Mouse (Mus musculus) heart, embryonic 15.5 days (tissue): ENCODE data around the gene Hypk. TPM values are rescaled to one million over a fixed set of nuclear protein-coding genes. Genes with fewer than 3 reads are reported as not detected.
A peak's percentile ranks its signal among the peaks of the same experiment; 100 is the strongest.
"Not testable (repeated sequence)": the region's sequence is repeated elsewhere in the genome, so short reads cannot be mapped to it uniquely, and the experiment has no call there.

Source experiments
- ATAC-seq: fragments of 200-750 bp; cut with Nextera tagmentation; replicated peaks from 2 replicates; pipeline ENCODE4 v1.8.0; 2017; ENCODE audit warnings: low read depth, moderate TSS enrichment; ENCODE audit not compliant: insufficient number of reproducible peaks, insufficient read depth, low FRiP score
- H3K27ac ChIP-seq: fragments of 300-500 bp; sonication (generic); 2 replicates; pipeline ENCODE4 v1.5.1; 2015; ENCODE audit warnings: mild to moderate bottlenecking, inconsistent platforms
- H3K27me3 ChIP-seq: fragments of 300-500 bp; sonication (generic); 2 replicates; pipeline ENCODE4 v1.6.1; 2015; ENCODE audit warnings: inconsistent platforms
- H3K36me3 ChIP-seq: fragments of 300-500 bp; sonication (generic); 2 replicates; pipeline ENCODE4 v1.6.1; 2015; ENCODE audit warnings: mild to moderate bottlenecking, inconsistent platforms
- H3K4me1 ChIP-seq: fragments of 300-500 bp; sonication (generic); replicated peaks from 2 replicates; pipeline ENCODE4 v1.6.1; 2015; ENCODE audit warnings: inconsistent platforms
- H3K4me2 ChIP-seq: fragments of 300-500 bp; sonication (generic); 2 replicates; pipeline ENCODE4 v1.6.1; 2015; ENCODE audit warnings: inconsistent platforms, mild to moderate bottlenecking, moderate library complexity
- H3K4me3 ChIP-seq: fragments of 300-500 bp; sonication (generic); 2 replicates; pipeline ENCODE4 v1.5.1; 2015; ENCODE audit warnings: mild to moderate bottlenecking, inconsistent platforms
- H3K9ac ChIP-seq: fragments of 300-500 bp; sonication (generic); 2 replicates; pipeline ENCODE4 v1.6.1; 2015; ENCODE audit warnings: mild to moderate bottlenecking, inconsistent platforms
- H3K9me3 ChIP-seq: fragments of 300-500 bp; sonication (generic); replicated peaks from 2 replicates; pipeline ENCODE4 v1.6.1; 2016; ENCODE audit warnings: inconsistent platforms
- WGBS: fragments of 180-500 bp; shearing (Covaris S2); methylation state at CpG from one replicate; pipeline ENCODE4 v1.1.7; 2015; ENCODE audit warnings: mixed read lengths; 5-methylcytosine and 5-hydroxymethylcytosine counted together
- polyA plus RNA-seq: library from polyadenylated mRNA; unstranded; fragments of >200 nt; fragmentation: Nextera tagmentation; extraction: Ambion mirVana; gene quantifications from 2 replicates; pipeline ENCODE4 v1.2.1, GENCODE M21; 2015

Gene Hypk
- polyA plus RNA-seq, 1 experiment from 2014 or later, result 101 TPM

GRCm38 (mm10) chr2:121448136-121448535, 5.0 kb upstream of the Hypk start:
- ATAC-seq, result no peak

GRCm38 (mm10) chr2:121448739-121449535, 4.2 kb upstream of the Hypk start, which contains the start of gene Serf2:
Gene Serf2 (plus strand): TSS chr2:121449195.
- no peaks in the 10 kb centered on the region for H3K9me3 ChIP-seq
- H3K4me2 ChIP-seq, result peak within 1 kb of the TSS; percentile 82
- H3K4me1 ChIP-seq, result peaks cover 36% of the 10 kb centered on the region
- ATAC-seq, result peak; percentile 97
- H3K9ac ChIP-seq, result peak within 1 kb of the TSS; percentile 100
- H3K27me3 ChIP-seq, result no peaks in the 10 kb centered on the region
- WGBS, result under 1% methylated on average over 74 of the region's 74 CpGs
- H3K36me3 ChIP-seq, result peaks cover 20% of the 10 kb centered on the region
- peak within 1 kb of the TSS; percentile 99 for H3K4me3 ChIP-seq
- H3K27ac ChIP-seq, result peak within 1 kb of the TSS; percentile 98

More at GRCm38 (mm10) chr2:121448136-121448535, 5.0 kb upstream of the Hypk start:
- peak overlapping the region; percentile 99 for H3K4me3 ChIP-seq
- H3K4me1 ChIP-seq, result peaks cover 29% of the 10 kb centered on the region
- peak overlapping the region; percentile 65 for H3K9ac ChIP-seq
- peak overlapping the region; percentile 82 for H3K4me2 ChIP-seq
- H3K9me3 ChIP-seq, result no peaks in the 10 kb centered on the region
- H3K27me3 ChIP-seq, result no peaks in the 10 kb centered on the region
- H3K27ac ChIP-seq, result peak overlapping the region; percentile 98
- peaks cover 13% of the 10 kb centered on the region for H3K36me3 ChIP-seq
- 16% methylated on average over 9 of the region's 9 CpGs for WGBS

GRCm38 (mm10) chr2:121449545-121450011, 3.5 kb upstream of the Hypk start:
- peaks cover 25% of the 10 kb centered on the region for H3K36me3 ChIP-seq
- peak overlapping the region; percentile 99 for H3K4me3 ChIP-seq
- H3K4me2 ChIP-seq, result peak overlapping the region; percentile 79
- H3K9ac ChIP-seq, result peak overlapping the region; percentile 100
- peak overlapping the region; percentile 98 for H3K27ac ChIP-seq
- H3K9me3 ChIP-seq, result no peaks in the 10 kb centered on the region
- WGBS, result under 1% methylated on average over 54 of the region's 54 CpGs
- ATAC-seq, result peak; percentile 21
- H3K27me3 ChIP-seq, result no peaks in the 10 kb centered on the region
- H3K4me1 ChIP-seq, result peaks cover 38% of the 10 kb centered on the region

- H3K27ac ChIP-seq, result peak overlapping the region; percentile 98
- peak overlapping the region; percentile 79 for H3K4me2 ChIP-seq
- H3K9me3 ChIP-seq, result no peaks in the 10 kb centered on the region
- peak overlapping the region; percentile 99 for H3K4me3 ChIP-seq
- H3K4me1 ChIP-seq, result peaks cover 38% of the 10 kb centered on the region
- 0% methylated on average over 7 of the region's 7 CpGs for WGBS
- H3K36me3 ChIP-seq, result peaks cover 25% of the 10 kb centered on the region
- no peak for ATAC-seq
- no peaks in the 10 kb centered on the region for H3K27me3 ChIP-seq
- H3K9ac ChIP-seq, result peak overlapping the region; percentile 100
These were observed 3.0 kb upstream of the Hypk start for GRCm38 (mm10) chr2:121450093-121450492.

GRCm38 (mm10) chr2:121452361-121452760, 729 bp upstream of the Hypk start:
- Histone ChIP-seq H3K36me3 (peaks cover 25% of the 10 kb centered on the region), H3K27ac (peak overlapping the region; percentile 73), H3K27me3 (no peaks in the 10 kb centered on the region), H3K4me2 (peak overlapping the region; percentile 26; the same call in 1 of the 2 replicates), H3K9ac (no peak overlapping the region), H3K4me3 (no peak overlapping the region), H3K9me3 (no peaks in the 10 kb centered on the region), H3K4me1 (peaks cover 43% of the 10 kb centered on the region)
- WGBS, result 58% methylated on average over 4 of the region's 4 CpGs
- ATAC-seq, result no peak

GRCm38 (mm10) chr2:121453917-121454316, 827 bp downstream of the Hypk start:
- no peak overlapping the region for H3K4me2 ChIP-seq
- no peak for ATAC-seq
- WGBS, result 80% methylated on average over 6 of the region's 6 CpGs
- H3K27ac ChIP-seq, result peak overlapping the region; percentile 73
- no peaks in the 10 kb centered on the region for H3K9me3 ChIP-seq
- H3K36me3 ChIP-seq, result peaks cover 32% of the 10 kb centered on the region
- H3K4me1 ChIP-seq, result peaks cover 44% of the 10 kb centered on the region
- no peak overlapping the region for H3K4me3 ChIP-seq
- H3K27me3 ChIP-seq, result no peaks in the 10 kb centered on the region
- H3K9ac ChIP-seq, result no peak overlapping the region

- no peak overlapping the region for H3K4me2 ChIP-seq
- H3K27ac ChIP-seq, result no peak overlapping the region
- H3K4me1 ChIP-seq, result peaks cover 39% of the 10 kb centered on the region
- H3K4me3 ChIP-seq, result no peak overlapping the region
- ATAC-seq, result no peak
- WGBS, result 69% methylated on average over 5 of the region's 5 CpGs
- no peak overlapping the region for H3K9ac ChIP-seq
- no peaks in the 10 kb centered on the region for H3K9me3 ChIP-seq
- no peaks in the 10 kb centered on the region for H3K27me3 ChIP-seq
- peaks cover 41% of the 10 kb centered on the region for H3K36me3 ChIP-seq
These were observed 2.4 kb downstream of the Hypk start for GRCm38 (mm10) chr2:121455534-121455933.

- whole genome bisulfite sequencing, result 3% methylated on average over 41 of the region's 41 CpGs
- peak; percentile 88 for ATAC-seq
These were observed 3.9 kb downstream of the Hypk start, which contains the start of gene Serinc4 for GRCm38 (mm10) chr2:121456692-121457642. Gene Serinc4 (minus strand): TSS chr2:121456781.

GRCm38 (mm10) chr2:121460071-121460470, 7.0 kb downstream of the Hypk start:
- no peak overlapping the region for H3K4me2 ChIP-seq
- WGBS, result 62% methylated on average over 2 of the region's 2 CpGs
- no peak overlapping the region for H3K27ac ChIP-seq
- no peak overlapping the region for H3K9ac ChIP-seq
- H3K4me1 ChIP-seq, result peaks cover 11% of the 10 kb centered on the region
- peaks cover 23% of the 10 kb centered on the region; the same call in 1 of the 2 replicates for H3K36me3 ChIP-seq
- H3K27me3 ChIP-seq, result no peaks in the 10 kb centered on the region
- no peaks in the 10 kb centered on the region for H3K9me3 ChIP-seq
- ATAC-seq, result no peak
- H3K4me3 ChIP-seq, result no peak overlapping the region

More at GRCm38 (mm10) chr2:121456692-121457642, 3.9 kb downstream of the Hypk start, which contains the start of gene Serinc4:
- no peaks in the 10 kb centered on the region for H3K27me3 ChIP-seq
- peak within 1 kb of the TSS; percentile 72 for H3K4me3 ChIP-seq
- H3K9ac ChIP-seq, result peak within 1 kb of the TSS; percentile 70
- peak within 1 kb of the TSS; percentile 78 for H3K27ac ChIP-seq
- peaks cover 45% of the 10 kb centered on the region; the same call in 1 of the 2 replicates for H3K36me3 ChIP-seq
- peak within 1 kb of the TSS; percentile 65 for H3K4me2 ChIP-seq
- H3K4me1 ChIP-seq, result peaks cover 31% of the 10 kb centered on the region
- no peaks in the 10 kb centered on the region for H3K9me3 ChIP-seq

- not testable (repeated sequence) for H3K4me2 ChIP-seq, H3K4me3 ChIP-seq, H3K27ac ChIP-seq, H3K9me3 ChIP-seq, H3K27me3 ChIP-seq, H3K36me3 ChIP-seq, ATAC-seq, H3K9ac ChIP-seq, H3K4me1 ChIP-seq
- WGBS, result 67% methylated on average over 3 of the region's 6 CpGs
These were observed 15.9 kb downstream of the Hypk start for GRCm38 (mm10) chr2:121468982-121469381.

- H3K9me3 ChIP-seq, H3K9ac ChIP-seq, H3K4me3 ChIP-seq, H3K36me3 ChIP-seq, H3K4me1 ChIP-seq, H3K27me3 ChIP-seq, ATAC-seq, H3K27ac ChIP-seq: not testable (repeated sequence)
- peak overlapping the region; percentile 75 for H3K4me2 ChIP-seq
- 95% methylated on average over 3 of the region's 3 CpGs for WGBS
These were observed 19.7 kb downstream of the Hypk start for GRCm38 (mm10) chr2:121472783-121473182.
